Mouse (Mus musculus) kidney, postnatal 14 days (tissue): ENCODE measurements around the gene Gdf7.

Source experiments
- DNase-seq: peaks from one replicate; pipeline ENCODE4 v3.0.0; 2022; ENCODE audit warnings: mixed read lengths

Gene Gdf7

GRCm38 (mm10) chr12:8301841-8302431 lies at the start of gene Gdf7:
Gdf7 (minus strand) TSS chr12:8301954.
- DNase-seq = peak; percentile 41

GRCm38 (mm10) chr12:8351025-8351903 lies 49.5 kb upstream of the Gdf7 start:
- peak; percentile 80 for DNase-seq

GRCm38 (mm10) chr12:8348733-8349513 lies 47.2 kb upstream of the Gdf7 start:
- peak; percentile 60 for DNase-seq

- no peak for DNase-seq
These were observed 46.1 kb upstream of the Gdf7 start for GRCm38 (mm10) chr12:8347746-8348462.

- DNase-seq = no peak
These were observed 43.8 kb upstream of the Gdf7 start for GRCm38 (mm10) chr12:8345539-8345938.

GRCm38 (mm10) chr12:8344897-8345296 lies 43.1 kb upstream of the Gdf7 start:
- peak; percentile 78 for DNase-seq

GRCm38 (mm10) chr12:8343381-8343780 lies 41.6 kb upstream of the Gdf7 start:
- DNase-seq = no peak

- no peak for DNase-seq
These were observed 39.3 kb upstream of the Gdf7 start for GRCm38 (mm10) chr12:8341008-8341407.

GRCm38 (mm10) chr12:8339591-8340319 lies 38.0 kb upstream of the Gdf7 start:
- no peak for DNase-seq

- DNase-seq = no peak
These were observed 37.2 kb upstream of the Gdf7 start for GRCm38 (mm10) chr12:8338918-8339317.

- DNase-seq = no peak
These were observed 36.7 kb upstream of the Gdf7 start for GRCm38 (mm10) chr12:8338491-8338890.

GRCm38 (mm10) chr12:8337286-8338060 lies 35.7 kb upstream of the Gdf7 start:
- no peak for DNase-seq

- DNase-seq = no peak
These were observed 35.0 kb upstream of the Gdf7 start for GRCm38 (mm10) chr12:8336601-8337285.

GRCm38 (mm10) chr12:8335503-8335902 lies 33.7 kb upstream of the Gdf7 start:
- DNase-seq = no peak

GRCm38 (mm10) chr12:8334261-8334660 lies 32.5 kb upstream of the Gdf7 start:
- DNase-seq = peak; percentile 41

- no peak for DNase-seq
These were observed 31.9 kb upstream of the Gdf7 start for GRCm38 (mm10) chr12:8333617-8334016.

GRCm38 (mm10) chr12:8332174-8332542 lies 30.4 kb upstream of the Gdf7 start:
- DNase-seq = no peak

- peak; percentile 34 for DNase-seq
These were observed 29.9 kb upstream of the Gdf7 start for GRCm38 (mm10) chr12:8331489-8332173.

GRCm38 (mm10) chr12:8329236-8329635 lies 27.5 kb upstream of the Gdf7 start:
- no peak for DNase-seq

- DNase-seq = no peak
These were observed 25.9 kb upstream of the Gdf7 start for GRCm38 (mm10) chr12:8327675-8328053.
